Mouse (Mus musculus) erythroid progenitor cell, adult 5-6 weeks (primary cell): ENCODE measurements around the gene Fam50a. TPM values are rescaled to one million over a fixed set of nuclear protein-coding genes. Genes with fewer than 3 reads are reported as not detected.

ENCODE experiments used
- ATAC-seq: replicated peaks from 2 replicates; pipeline ENCODE4 v1.8.0; 2016; ENCODE audit warnings: moderate number of reproducible peaks, mild to moderate bottlenecking, moderate TSS enrichment, inconsistent platforms; ENCODE audit not compliant: poor library complexity, low FRiP score, severe bottlenecking
- total RNA-seq, 2 experiments: library from RNA; stranded (forward) in 1 of 2; stranded (reverse) in 1 of 2; fragments of 150-400 nt in 1 of 2; fragments of 186-747, 209-891 nt in 1 of 2; gene quantifications; 2 replicates each; pipeline versions ENCODE4 v1.2.3 to v1.2.4; 2015 to 2017; ENCODE audit warnings: low replicate concordance in 2 of 2

The Fam50a gene
- 20.5 and 38.1 TPM in 2 replicates for total RNA-seq (2015; ENCODE audit: low replicate concordance)
- total RNA-seq (2017; ENCODE audit: low replicate concordance): 30.1 and 43.0 TPM in 2 replicates

GRCm38 (mm10) chrX:74312540-74313464, at the start of gene Fam50a:
Gene Fam50a, plus strand, starts transcription at chrX:74313033.
- ATAC-seq: peak; percentile 99

GRCm38 (mm10) chrX:74269736-74270061, 43.1 kb upstream of the Fam50a start:
- 0 out of 2 replicates have a peak, but pooled peaks have one; percentile 22 for ATAC-seq

GRCm38 (mm10) chrX:74270062-74270901, 42.6 kb upstream of the Fam50a start, which contains the start of gene Rpl10:
Gene Rpl10, plus strand, starts transcription at chrX:74270812.
- ATAC-seq: peak; percentile 96

GRCm38 (mm10) chrX:74270902-74271551, 41.8 kb upstream of the Fam50a start:
- 0 out of 2 replicates have a peak, but pooled peaks have one; percentile 40 for ATAC-seq

GRCm38 (mm10) chrX:74273422-74274322, 39.2 kb upstream of the Fam50a start:
- ATAC-seq: no peak

GRCm38 (mm10) chrX:74277916-74278315, 34.9 kb upstream of the Fam50a start:
- no peak for ATAC-seq

GRCm38 (mm10) chrX:74281041-74281731, 31.6 kb upstream of the Fam50a start:
- no peak for ATAC-seq

GRCm38 (mm10) chrX:74281732-74282394, 31.0 kb upstream of the Fam50a start, which contains the start of the genes Taz and Dnase1l1:
Gene Taz, plus strand, starts transcription at chrX:74281912.
Gene Dnase1l1, minus strand, starts transcription at chrX:74282337.
- ATAC-seq: peak; percentile 91

GRCm38 (mm10) chrX:74282395-74283091, 30.3 kb upstream of the Fam50a start:
- ATAC-seq: peak; percentile 75

- ATAC-seq: no peak
These were observed 29.8 kb upstream of the Fam50a start for GRCm38 (mm10) chrX:74283092-74283437.

- no peak for ATAC-seq
These were observed 19.4 kb upstream of the Fam50a start for GRCm38 (mm10) chrX:74293431-74293830.

GRCm38 (mm10) chrX:74296538-74297448, 16.0 kb upstream of the Fam50a start, which contains the start of gene Atp6ap1:
Gene Atp6ap1, plus strand, starts transcription at chrX:74297097.
- ATAC-seq: peak; percentile 99

- ATAC-seq: no peak
These were observed 14.5 kb upstream of the Fam50a start for GRCm38 (mm10) chrX:74298348-74298747.

- no peak for ATAC-seq
These were observed 13.1 kb upstream of the Fam50a start for GRCm38 (mm10) chrX:74299721-74300120.

GRCm38 (mm10) chrX:74304867-74305700, 7.7 kb upstream of the Fam50a start, which contains the start of gene Gdi1:
Gene Gdi1, plus strand, starts transcription at chrX:74304998.
- peak; percentile 92 for ATAC-seq
